Mouse (Mus musculus) hindbrain, postnatal 0 days (tissue): ENCODE measurements around the gene Ssna1. TPM values are rescaled to one million over a fixed set of nuclear protein-coding genes. Genes with fewer than 3 reads are reported as not detected.
A peak's percentile ranks its signal among the peaks of the same experiment; 100 is the strongest.

Experiments
- ATAC-seq: fragments of 200-750 bp; cut with Nextera tagmentation; 2 replicates; pipeline ENCODE4 v1.8.0; 2017; ENCODE audit warnings: mild to moderate bottlenecking, moderate TSS enrichment, moderate library complexity
- DNase-seq: peaks from one replicate; pipeline ENCODE4 v3.0.0-alpha.2; 2015; ENCODE audit warnings: low spot score
- H3K27ac ChIP-seq: fragments of 300-500 bp; sonication (generic); 2 replicates; pipeline ENCODE4 v1.5.1; 2014; ENCODE audit warnings: mild to moderate bottlenecking
- H3K27me3 ChIP-seq: fragments of 300-500 bp; sonication (generic); 2 replicates; pipeline ENCODE4 v1.6.1; 2014; ENCODE audit warnings: low read length, mixed read lengths; ENCODE audit not compliant: insufficient read depth
- H3K36me3 ChIP-seq: fragments of 300-500 bp; sonication (generic); 2 replicates; pipeline ENCODE4 v1.6.1; 2014; ENCODE audit warnings: low read length, mixed read lengths; ENCODE audit not compliant: insufficient read depth
- H3K4me1 ChIP-seq: fragments of 300-500 bp; sonication (generic); 2 replicates; pipeline ENCODE4 v1.6.1; 2014; ENCODE audit warnings: antibody characterized with exemption, low read length, mixed read lengths; ENCODE audit not compliant: insufficient read depth
- H3K4me2 ChIP-seq: fragments of 300-500 bp; sonication (generic); 2 replicates; pipeline ENCODE4 v1.6.1; 2014; ENCODE audit warnings: low read depth, mild to moderate bottlenecking, low read length, moderate library complexity, mixed read lengths
- H3K4me3 ChIP-seq: fragments of 300-500 bp; sonication (generic); 2 replicates; pipeline ENCODE4 v1.5.1; 2014; ENCODE audit warnings: low read length
- H3K9ac ChIP-seq: fragments of 300-500 bp; sonication (generic); replicated peaks from 2 replicates; pipeline ENCODE4 v1.6.1; 2014; ENCODE audit warnings: mild to moderate bottlenecking, low read length, moderate library complexity, mixed read lengths
- H3K9me3 ChIP-seq: fragments of 300-500 bp; sonication (generic); 2 replicates; pipeline ENCODE4 v1.6.1; 2016; ENCODE audit warnings: low read length, mixed read lengths
- CTCF ChIP-seq: IDR thresholded peaks from 2 replicates; pipeline ENCODE4 v1.5.1; 2016; ENCODE audit warnings: antibody characterized with exemption, control low read depth, low read depth
- WGBS: fragments of 180-500 bp; shearing (Covaris S2); extraction: QIAGEN DNeasy Blood & Tissue Kit; methylation state at CpG from one replicate; pipeline ENCODE4 v1.1.7; 2014; 5-methylcytosine and 5-hydroxymethylcytosine counted together
- polyA plus RNA-seq: library from polyadenylated mRNA; unstranded; fragments of >200 nt; fragmentation: Nextera tagmentation; extraction: Ambion mirVana; gene quantifications from 2 replicates; pipeline ENCODE4 v1.2.1, GENCODE M21; 2015
- total RNA-seq: library from RNA; depleted of rRNA; stranded (reverse); fragments of >200 nt; gene quantifications from 2 replicates; pipeline ENCODE4 v1.2.3, GENCODE M21; 2014

The Ssna1 gene
- total and polyA plus RNA-seq, 2 experiments from 2014 or later, result 120 to 165 TPM

GRCm38 (mm10) chr2:25297093-25297492 is 24.9 kb upstream of the Ssna1 start:
- H3K27me3 ChIP-seq, result peaks cover 11% of the 10 kb centered on the region; the same call in 1 of the 2 replicates
- WGBS, result 84% methylated on average over 8 of the region's 8 CpGs

GRCm38 (mm10) chr2:25293706-25294105 is 21.5 kb upstream of the Ssna1 start:
- ATAC-seq (no peak), DNase-seq (no peak)
- TF ChIP-seq CTCF, result no peak
- 0 out of 2 replicates have a peak, but pooled peaks cover 26% of the 10 kb centered on the region for H3K4me1 ChIP-seq
- 69% methylated on average over 9 of the region's 9 CpGs for WGBS
- H3K27ac ChIP-seq, result no peak overlapping the region
- H3K4me2 ChIP-seq, result no peak overlapping the region
- H3K27me3 ChIP-seq, result peaks cover 17% of the 10 kb centered on the region; the same call in 1 of the 2 replicates
- peaks cover 22% of the 10 kb centered on the region for H3K36me3 ChIP-seq
- no peak overlapping the region for H3K4me3 ChIP-seq
- H3K9me3 ChIP-seq, result no peaks in the 10 kb centered on the region
- no peak overlapping the region; the same call in 1 of the 2 replicates for H3K9ac ChIP-seq

More at GRCm38 (mm10) chr2:25297093-25297492, 24.9 kb upstream of the Ssna1 start:
- Histone ChIP-seq H3K4me2 (no peak overlapping the region), H3K36me3 (peaks cover 23% of the 10 kb centered on the region), H3K4me3 (no peak overlapping the region), H3K9me3 (no peaks in the 10 kb centered on the region), H3K27ac (no peak overlapping the region), H3K9ac (no peak overlapping the region), H3K4me1 (0 out of 2 replicates have a peak, but pooled peaks cover 5% of the 10 kb centered on the region)
- DNase-seq, result no peak
- TF ChIP-seq CTCF, result no peak
- no peak for ATAC-seq

GRCm38 (mm10) chr2:25292856-25293255 is 20.6 kb upstream of the Ssna1 start:
- no peak overlapping the region for H3K4me2 ChIP-seq
- ATAC-seq (no peak), DNase-seq (peak; percentile 77)
- peak; percentile 91 for TF ChIP-seq CTCF
- no peak overlapping the region for H3K9ac ChIP-seq
- WGBS, result 0% methylated on average over 1 of the region's 1 CpGs
- no peak overlapping the region for H3K4me3 ChIP-seq
- no peak overlapping the region for H3K27ac ChIP-seq
- peaks cover 17% of the 10 kb centered on the region; the same call in 1 of the 2 replicates for H3K27me3 ChIP-seq
- 0 out of 2 replicates have a peak, but pooled peaks cover 30% of the 10 kb centered on the region for H3K4me1 ChIP-seq
- H3K9me3 ChIP-seq, result no peaks in the 10 kb centered on the region
- peaks cover 18% of the 10 kb centered on the region for H3K36me3 ChIP-seq

- ATAC-seq (no peak), DNase-seq (no peak)
These were observed 19.9 kb upstream of the Ssna1 start for GRCm38 (mm10) chr2:25292054-25292544.

GRCm38 (mm10) chr2:25291184-25292053 is 19.2 kb upstream of the Ssna1 start:
- Histone ChIP-seq H3K9ac (peak overlapping the region; percentile 6; the same call in 1 of the 2 replicates), H3K9me3 (no peaks in the 10 kb centered on the region), H3K4me3 (peak overlapping the region; percentile 18), H3K36me3 (peaks cover 15% of the 10 kb centered on the region), H3K4me2 (peak overlapping the region; percentile 53), H3K27ac (peak overlapping the region; percentile 71; the same call in 1 of the 2 replicates), H3K4me1 (peaks cover 36% of the 10 kb centered on the region; the same call in 1 of the 2 replicates), H3K27me3 (peaks cover 17% of the 10 kb centered on the region; the same call in 1 of the 2 replicates)
- TF ChIP-seq CTCF, result no peak
- WGBS, result 11% methylated on average over 31 of the region's 32 CpGs
- DNase-seq (no peak), ATAC-seq (no peak)

More at GRCm38 (mm10) chr2:25292054-25292544, 19.9 kb upstream of the Ssna1 start:
- Histone ChIP-seq H3K27me3 (peaks cover 17% of the 10 kb centered on the region; the same call in 1 of the 2 replicates), H3K9ac (peak overlapping the region; percentile 6; the same call in 1 of the 2 replicates), H3K36me3 (peaks cover 18% of the 10 kb centered on the region), H3K9me3 (no peaks in the 10 kb centered on the region), H3K4me3 (peak overlapping the region; percentile 17; the same call in 1 of the 2 replicates), H3K4me2 (peak overlapping the region; percentile 33), H3K27ac (no peak overlapping the region), H3K4me1 (peaks cover 35% of the 10 kb centered on the region; the same call in 1 of the 2 replicates)
- WGBS, result 8% methylated on average over 36 of the region's 43 CpGs
- TF ChIP-seq CTCF, result no peak

GRCm38 (mm10) chr2:25290816-25291130 is 18.5 kb upstream of the Ssna1 start:
- TF ChIP-seq CTCF, result no peak
- Histone ChIP-seq H3K4me2 (peak overlapping the region; percentile 53), H3K36me3 (peaks cover 10% of the 10 kb centered on the region), H3K27me3 (peaks cover 17% of the 10 kb centered on the region; the same call in 1 of the 2 replicates), H3K27ac (peak overlapping the region; percentile 71; the same call in 1 of the 2 replicates), H3K4me1 (peaks cover 36% of the 10 kb centered on the region; the same call in 1 of the 2 replicates), H3K9ac (no peak overlapping the region), H3K4me3 (peak overlapping the region; percentile 18; the same call in 1 of the 2 replicates), H3K9me3 (no peaks in the 10 kb centered on the region)
- ATAC-seq (0 out of 2 replicates have a peak, but pooled peaks have one; percentile 24), DNase-seq (peak; percentile 64)
- WGBS, result under 1% methylated on average over 18 of the region's 18 CpGs
